ENCODE assay signal across 8 mouse cellular contexts in genomic region chr1:179237989-179238388, GRCm38 (mm10).
A peak's percentile ranks its signal among the peaks of the same experiment; 100 is the strongest.
DNase-seq lines count a peak whose midpoint lies in the region; TF ChIP-seq lines count a peak whose summit lies in the region.

No protein-coding gene starts in this region.

- TF ChIP-seq POLR2A in lung, adult 2 months (IDR thresholded peaks at IDR 0.05; ENCODE audit: borderline replicate concordance, extremely low read depth, low read depth, low read length): no peak

- no peak overlapping the region for H3K4me3 ChIP-seq in lung, adult 2 months (replicated peaks; ENCODE audit: extremely low read depth, low read depth, low read length)

- DNase-seq in cerebellum, postnatal 10 days: peak; percentile 56 to 60
- no peak for DNase-seq in cerebellum, adult 11-12 months
- no peak for DNase-seq in lung, adult 2 months
- no peak for DNase-seq in lung, postnatal 25 days (ENCODE audit: low spot score)
- DNase-seq in adrenal gland, postnatal 25 days: peak; percentile 54
- DNase-seq in lung, postnatal 36 days: peak; percentile 44
- DNase-seq in yolk sac, embryonic 10.5 days (ENCODE audit: low spot score): no peak
- no peak for DNase-seq in ovary, adult 18-20 months (ENCODE audit: low spot score)

- 0 out of 2 replicates have a peak, but pooled peaks have one; percentile 11 for TF ChIP-seq CTCF in lung, adult 2 months (IDR thresholded peaks at IDR 0.05; ENCODE audit: insufficient read depth, low read length)

- no peaks in the 10 kb centered on the region for H3K4me1 ChIP-seq in lung, adult 2 months (ENCODE audit: control insufficient read depth, insufficient read depth, low read length)

- WGBS in lung, adult 2 months: 56% methylated on average over 7 of the region's 7 CpGs

Comparison
In these comparisons a context has a peak if more than half of its experiments do, and no peak if none do; other contexts are left out.
1. DNase-seq: peak in cerebellum, postnatal 10 days (2 of 2), adrenal gland, postnatal 25 days (single experiment) and lung, postnatal 36 days (single experiment); none in cerebellum, adult 11-12 months (single experiment), lung, adult 2 months (single experiment), lung, postnatal 25 days (single experiment), yolk sac, embryonic 10.5 days (single experiment) and ovary, adult 18-20 months (single experiment).